Mouse (Mus musculus) fat pad, adult 2 months (tissue): ENCODE data around the gene Gas7.

Experiments used
- DNase-seq: peaks from one replicate; pipeline ENCODE4 v3.0.0-alpha.2; 2011; ENCODE audit warnings: low read depth, low spot score; ENCODE audit errors: extremely low read depth

The Gas7 gene

DNA sequence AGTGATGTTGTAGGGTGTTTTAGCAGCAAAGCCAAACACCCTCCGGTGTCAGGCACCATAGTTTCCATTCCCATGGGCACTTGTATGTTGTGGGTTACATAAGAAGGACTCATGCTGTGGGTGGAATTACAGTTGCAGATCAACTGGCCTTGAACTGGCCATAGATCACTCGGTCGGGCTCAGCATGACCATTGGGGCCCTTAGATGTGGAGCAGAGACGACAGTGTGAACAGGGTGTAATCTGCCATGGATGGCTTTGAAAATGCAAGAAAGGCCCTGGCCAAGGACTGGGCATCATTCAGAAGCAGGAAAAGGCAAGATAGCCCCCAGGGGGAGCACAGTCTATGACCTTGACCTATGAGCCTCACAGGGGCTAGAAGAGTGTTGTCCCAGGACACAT lies 112.8 kb downstream of the Gas7 start:
- no peak for DNase-seq

DNA sequence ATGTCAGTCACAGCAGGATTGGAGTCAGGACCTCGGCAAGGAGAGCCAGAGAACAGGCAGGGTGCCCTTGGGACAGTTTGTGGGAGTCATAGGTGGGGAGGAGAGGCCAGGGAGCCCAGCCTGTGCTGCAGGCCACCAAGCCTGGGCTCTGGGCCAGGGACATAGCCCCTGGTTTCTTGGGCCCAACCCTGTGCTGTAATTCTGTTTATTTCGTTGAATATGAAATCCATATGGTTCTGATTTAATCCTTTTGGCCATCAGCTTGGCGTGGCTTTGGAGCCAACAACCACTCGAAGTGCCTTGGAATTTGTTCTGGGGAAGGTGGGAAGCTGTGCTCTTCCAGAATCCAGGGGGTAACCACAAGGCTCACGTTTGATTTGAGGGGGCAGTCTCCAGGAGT lies 113.6 kb downstream of the Gas7 start:
- DNase-seq = no peak

DNA sequence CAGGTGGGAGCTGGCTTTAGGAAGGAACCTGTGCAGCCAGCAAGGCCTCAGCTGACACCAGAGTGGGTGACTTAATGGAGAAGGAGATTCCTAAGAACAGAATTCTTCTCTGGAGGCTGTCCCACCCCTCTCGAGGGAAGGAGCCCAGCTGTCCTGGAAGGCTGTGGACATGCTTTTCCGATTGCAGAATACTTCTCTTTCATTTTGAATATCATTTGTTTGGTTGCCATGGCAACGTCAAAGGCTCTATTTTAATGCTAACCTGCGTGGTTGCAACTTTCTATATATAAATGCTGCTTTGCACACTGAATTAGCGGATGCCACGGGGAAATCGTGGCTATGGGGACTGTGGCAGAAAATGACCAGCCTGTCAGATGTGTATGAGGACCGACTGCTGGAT lies 115.7 kb downstream of the Gas7 start:
- DNase-seq = no peak

DNA sequence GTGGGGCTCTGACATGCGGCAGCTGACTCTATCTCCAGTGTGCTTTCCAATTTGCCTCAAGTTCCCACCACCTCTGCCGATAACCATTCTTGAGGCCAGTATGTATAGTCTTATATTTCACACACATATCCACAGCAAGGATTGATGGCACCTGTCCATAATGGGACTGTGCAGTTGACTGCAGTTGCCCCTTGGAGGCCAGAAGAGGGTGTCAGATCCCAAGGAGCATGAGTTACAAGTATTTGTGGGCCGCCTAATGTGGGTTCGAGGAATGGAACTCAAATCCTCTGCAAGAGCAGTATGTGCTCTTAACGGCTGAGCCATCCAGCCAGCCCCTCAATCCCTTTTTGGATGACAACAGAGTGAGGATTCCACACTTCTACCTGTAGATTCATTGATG lies 119.1 kb downstream of the Gas7 start:
- no peak for DNase-seq

DNA sequence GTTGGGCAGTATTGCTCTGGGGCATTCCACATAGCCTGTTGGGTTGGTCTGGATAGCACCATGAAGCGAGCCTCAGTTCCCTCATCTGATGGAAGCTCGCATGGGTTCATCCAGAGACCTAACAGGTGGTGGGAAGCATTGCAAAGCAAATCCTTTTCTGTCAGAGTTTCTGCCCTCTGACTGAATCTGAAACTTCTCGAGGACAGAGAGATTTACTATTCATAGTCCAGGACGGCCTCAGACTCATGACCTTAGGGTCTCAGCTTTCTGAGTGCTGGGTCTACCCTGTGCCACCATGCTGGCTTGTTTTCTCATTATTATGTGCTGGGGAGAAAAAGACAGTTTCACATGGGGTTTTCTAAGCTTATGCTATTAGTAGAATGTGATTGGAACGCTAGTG lies 122.2 kb downstream of the Gas7 start:
- DNase-seq = no peak

DNA sequence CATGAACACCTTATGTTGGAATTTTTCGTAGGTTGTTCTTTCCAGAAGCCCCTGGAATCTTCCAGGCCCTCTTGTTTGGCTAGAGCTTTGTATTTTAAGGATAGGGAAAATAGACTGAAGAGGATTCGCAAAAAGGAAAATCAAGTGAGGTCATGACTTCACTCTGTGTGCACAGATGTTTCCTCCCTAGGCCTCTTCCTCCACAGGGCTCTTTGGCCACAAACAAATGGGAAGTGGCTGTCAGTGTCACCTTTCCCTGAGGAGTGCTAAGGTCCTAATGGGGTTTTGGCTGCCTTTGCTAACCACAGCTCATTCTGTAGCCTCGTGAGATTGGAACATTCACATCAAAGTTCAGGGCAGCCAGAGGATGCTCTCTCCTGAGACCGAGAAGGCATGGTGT lies 122.8 kb downstream of the Gas7 start:
- no peak for DNase-seq

DNA sequence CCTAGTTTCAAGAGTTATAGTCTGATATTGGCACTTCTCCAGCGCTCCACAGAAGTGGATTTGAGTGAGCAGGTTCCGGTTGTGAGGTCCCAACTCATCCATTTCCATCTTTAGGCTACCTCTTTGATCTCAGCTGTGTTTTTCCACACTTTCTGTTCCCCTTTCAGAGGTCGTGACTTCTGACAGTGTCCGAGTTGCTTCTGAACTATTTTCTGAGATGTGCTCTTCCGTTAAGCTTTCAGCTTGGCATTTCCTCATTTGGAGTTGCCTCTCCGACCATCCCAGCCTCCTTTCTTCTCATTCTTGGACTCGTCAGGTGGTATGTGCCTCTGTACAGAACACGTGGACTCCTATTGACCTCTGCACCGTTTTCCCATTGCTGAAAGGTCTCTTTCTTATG lies 123.9 kb downstream of the Gas7 start:
- no peak for DNase-seq

DNA sequence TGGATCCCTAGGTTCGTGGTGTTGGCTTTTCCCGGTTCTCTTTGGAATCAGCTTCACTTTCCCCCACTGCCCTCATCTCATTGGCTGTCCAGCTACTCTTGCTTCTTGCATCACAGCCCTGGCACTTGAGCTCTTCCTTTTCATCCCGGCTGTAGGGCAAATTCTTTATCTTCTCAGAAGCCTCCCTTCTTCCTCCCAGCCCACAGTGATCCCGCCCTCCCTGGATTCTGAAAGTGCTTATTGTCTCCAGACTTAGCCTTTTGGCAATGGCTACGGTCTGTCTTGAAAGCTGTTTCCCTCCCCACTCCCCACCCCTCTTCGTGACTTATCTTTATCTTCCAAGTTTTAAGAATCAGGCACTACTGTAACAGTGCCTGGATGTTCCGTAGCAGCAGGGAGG lies 126.3 kb downstream of the Gas7 start:
- peak; percentile 57 for DNase-seq

DNA sequence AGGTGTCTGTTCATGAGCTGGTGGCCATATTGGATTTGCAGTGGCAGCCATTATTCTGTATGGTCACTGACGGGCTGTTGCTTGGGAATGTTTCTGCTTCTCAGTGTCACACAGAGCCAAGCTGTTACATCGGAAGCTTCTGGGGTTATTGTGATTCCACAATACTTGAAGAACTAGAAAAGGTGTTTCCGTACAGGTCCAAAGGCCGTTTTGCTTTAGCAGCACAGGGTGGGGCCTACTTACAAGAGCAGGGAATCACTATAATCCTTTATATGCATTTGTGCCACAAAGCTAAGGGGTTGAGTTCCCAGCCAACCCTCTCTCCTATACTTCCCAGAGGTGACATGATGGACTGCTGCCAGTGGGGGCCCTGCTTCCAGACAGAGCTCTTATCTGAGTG lies 127.3 kb downstream of the Gas7 start:
- DNase-seq = no peak

DNA sequence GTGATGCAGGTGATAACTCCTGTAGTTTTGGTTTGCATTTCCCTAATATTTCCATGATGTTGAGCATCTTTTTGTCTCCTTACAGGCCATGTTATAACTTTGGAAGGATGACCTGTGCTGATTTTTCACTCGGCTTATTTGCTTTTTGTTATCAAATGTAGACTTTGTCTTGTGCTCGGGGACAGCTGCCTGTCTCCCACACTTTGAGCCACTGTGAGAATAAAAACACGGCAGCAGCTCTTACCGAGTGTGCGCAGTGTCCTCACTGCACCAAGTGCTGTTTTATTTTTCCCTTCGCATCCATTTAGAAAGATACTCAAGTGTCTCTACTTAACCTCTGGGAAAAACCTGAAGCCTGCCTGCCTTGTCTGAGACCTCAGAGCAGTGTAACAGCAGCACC lies 129.8 kb downstream of the Gas7 start:
- DNase-seq = no peak

DNA sequence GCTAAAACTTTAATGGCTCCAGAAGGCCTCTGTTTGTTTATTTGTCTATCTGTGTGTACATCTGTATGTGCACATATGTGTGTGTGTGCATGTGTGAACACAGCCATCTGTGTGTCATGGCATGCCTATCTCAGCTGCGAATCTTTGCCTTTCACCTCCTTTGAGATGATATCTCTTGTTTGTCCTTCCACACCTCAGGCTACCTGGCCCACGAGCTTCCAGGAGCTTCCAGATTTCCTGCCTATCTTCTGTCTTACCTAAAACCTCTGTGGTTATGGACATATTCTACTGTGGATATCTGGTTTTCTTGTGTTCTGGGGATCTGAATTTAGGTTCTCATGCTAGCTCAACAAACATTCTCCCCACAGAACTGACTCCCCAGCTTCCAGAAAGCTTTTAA lies 130.4 kb downstream of the Gas7 start:
- DNase-seq = peak; percentile 50

DNA sequence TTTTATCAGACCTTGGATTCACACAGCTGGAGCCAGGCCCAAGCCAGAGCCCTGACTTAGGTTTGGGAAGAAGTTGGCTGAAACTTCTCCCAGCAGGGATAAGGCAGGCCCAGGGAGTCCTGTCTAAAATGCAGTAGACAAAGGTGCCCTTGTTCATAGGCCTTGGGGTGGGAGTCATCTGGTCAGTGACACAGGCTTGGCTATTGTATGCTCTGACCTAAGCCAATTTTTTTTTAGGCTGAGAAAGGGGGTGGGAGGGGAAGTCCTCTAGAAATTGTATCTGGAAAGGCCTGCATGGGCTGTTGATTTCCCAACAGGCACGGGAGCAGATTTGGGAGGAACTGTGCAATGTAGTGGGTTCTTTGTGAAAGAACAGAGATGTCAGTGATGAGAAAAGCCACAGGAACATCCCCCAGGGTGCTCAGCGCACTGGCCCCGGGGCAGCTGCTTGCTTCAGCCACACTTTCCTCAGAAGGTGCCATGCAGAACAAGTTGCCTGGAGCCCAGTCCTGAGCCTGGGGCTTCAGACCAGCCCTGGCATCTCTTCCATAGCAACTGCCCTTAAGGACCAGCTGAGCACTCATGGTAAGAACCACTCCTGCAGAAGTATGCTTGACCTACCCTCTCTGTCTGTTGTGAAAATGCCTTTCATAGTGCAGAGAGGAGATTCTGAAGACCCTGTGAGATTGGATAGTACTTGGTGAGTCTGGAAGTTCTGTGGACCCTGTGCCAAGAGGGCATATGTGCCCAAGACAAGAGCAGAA lies 131.2 kb downstream of the Gas7 start:
- DNase-seq = peak; percentile 72

DNA sequence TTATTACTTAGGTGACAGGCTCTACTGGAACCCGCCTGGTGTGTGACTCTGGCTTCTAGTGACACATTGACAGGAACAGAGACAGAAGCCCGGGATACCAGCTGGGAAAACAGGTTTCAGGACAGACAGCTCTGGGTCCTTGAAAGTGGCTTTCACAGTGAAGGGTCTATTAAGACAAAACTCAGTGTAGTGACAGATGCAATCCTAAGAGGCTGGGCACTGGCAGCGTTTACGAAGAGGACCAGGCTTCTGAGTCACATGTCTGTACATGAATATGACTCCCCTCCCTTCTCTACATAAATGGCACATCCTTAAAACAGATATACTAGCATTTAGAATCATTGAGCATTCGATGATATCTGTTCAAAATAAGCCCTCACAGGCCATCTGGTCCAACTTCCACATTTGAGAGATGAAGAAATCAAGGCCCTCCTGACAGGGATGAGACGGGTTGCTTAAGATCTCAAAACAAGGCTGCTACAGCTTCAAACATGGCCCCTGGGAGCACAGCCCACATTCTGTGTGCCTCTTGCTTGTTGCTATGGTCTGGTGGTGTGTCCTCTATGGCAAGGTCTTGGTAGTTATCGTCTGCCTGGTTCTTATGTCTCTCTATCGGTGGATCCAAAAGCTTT lies 133.1 kb downstream of the Gas7 start:
- no peak for DNase-seq

DNA sequence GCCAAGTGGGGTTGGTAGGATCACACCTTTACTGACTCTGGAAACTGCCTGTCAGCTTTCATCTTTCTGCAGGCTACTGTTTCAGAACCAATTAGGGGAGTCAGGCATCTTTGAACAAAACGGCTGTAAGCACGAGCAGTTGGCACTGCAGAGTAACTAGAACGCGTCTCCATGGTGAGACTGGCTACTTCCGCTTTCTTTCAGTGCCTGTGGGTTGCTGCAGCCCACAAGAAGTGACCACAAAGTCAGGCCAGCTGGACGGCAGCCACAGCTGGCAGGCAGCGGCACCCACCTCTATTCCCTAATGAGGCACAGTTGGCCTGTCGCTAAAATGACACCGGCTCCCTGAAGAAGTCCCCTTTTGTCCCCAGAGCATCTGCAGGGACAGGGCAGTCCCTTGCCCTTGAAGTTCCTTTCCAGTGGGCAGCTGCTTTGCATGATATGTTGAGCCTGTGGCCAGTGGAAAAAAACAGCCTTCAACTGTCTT lies 133.6 kb downstream of the Gas7 start:
- DNase-seq = no peak

DNA sequence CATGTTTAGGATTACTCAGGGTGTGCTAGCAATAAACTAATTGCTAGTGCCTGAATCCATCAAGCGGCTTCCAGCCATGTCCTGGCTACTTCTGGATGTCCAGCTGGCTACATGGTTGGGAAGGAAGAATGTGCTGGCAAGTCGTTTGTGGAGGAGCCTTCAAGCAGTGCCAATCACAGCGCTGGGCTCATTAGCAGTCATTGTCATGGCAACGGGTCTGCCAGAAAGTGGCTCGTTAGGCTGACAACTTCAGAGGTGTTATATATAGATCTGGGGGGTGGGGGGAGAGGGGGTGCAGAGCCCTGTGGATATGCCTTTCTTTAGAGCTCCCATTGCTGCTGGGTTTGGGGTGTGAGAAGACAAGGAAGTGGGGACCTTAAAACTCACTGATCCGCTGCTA lies 141.0 kb downstream of the Gas7 start:
- DNase-seq = no peak

DNA sequence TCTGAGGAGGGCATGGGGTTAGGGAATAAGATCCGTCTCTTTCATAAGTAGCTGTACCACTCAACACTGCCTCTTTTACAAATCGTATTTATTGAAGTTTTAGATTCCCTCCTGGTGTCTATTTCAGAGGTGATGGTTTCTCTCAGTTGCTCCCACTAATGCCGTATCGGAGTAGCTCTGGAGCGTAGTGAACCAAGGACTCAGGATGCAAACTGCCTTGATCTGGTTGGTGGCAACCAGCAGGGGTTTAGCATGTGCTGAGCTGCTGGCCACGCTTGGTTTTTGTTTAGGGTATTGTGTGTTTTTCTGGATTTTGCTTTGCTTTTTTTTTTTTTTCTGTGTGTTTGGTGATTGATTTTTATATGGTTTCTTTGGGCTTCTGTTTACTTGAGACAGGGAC lies 141.6 kb downstream of the Gas7 start:
- no peak for DNase-seq

DNA sequence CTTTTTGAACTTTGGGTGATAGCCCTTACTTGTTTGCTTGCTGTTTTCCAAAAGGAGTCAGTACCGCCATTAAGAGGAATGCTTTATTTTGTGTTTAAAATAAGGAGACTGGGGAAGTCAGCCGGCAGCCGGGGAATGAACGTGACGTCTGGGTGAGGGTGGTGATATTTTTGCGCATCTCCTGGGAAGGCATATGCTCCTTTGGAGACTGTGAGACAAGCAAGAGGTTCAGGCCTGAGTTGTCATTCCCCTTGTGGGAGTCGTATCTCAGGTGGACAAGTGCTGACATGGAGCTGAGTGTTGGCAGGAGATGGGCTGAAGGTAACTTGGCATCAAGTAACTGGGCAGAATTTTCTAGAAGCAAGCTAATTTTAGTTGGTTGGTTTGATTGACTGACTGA lies 142.2 kb downstream of the Gas7 start:
- DNase-seq = no peak

DNA sequence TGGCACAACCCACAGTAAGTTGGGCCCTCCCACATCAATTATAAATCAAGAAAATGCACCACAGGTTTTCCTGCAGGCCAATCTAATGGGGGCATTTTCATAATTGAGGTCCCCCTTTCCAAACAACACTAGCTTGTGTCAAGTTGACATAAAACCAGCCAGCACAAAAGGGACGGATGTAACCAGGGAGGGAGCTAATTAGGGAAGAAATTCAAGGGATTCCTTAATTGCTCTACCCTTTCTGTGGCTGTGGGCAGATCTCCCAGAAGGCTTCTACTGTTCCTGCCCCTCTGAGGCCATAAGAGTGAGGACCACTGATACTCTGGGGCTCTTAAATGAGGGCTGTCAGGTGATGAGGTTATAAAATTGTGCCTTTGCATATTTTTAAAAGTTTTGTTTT lies 143.9 kb downstream of the Gas7 start:
- DNase-seq = no peak

DNA sequence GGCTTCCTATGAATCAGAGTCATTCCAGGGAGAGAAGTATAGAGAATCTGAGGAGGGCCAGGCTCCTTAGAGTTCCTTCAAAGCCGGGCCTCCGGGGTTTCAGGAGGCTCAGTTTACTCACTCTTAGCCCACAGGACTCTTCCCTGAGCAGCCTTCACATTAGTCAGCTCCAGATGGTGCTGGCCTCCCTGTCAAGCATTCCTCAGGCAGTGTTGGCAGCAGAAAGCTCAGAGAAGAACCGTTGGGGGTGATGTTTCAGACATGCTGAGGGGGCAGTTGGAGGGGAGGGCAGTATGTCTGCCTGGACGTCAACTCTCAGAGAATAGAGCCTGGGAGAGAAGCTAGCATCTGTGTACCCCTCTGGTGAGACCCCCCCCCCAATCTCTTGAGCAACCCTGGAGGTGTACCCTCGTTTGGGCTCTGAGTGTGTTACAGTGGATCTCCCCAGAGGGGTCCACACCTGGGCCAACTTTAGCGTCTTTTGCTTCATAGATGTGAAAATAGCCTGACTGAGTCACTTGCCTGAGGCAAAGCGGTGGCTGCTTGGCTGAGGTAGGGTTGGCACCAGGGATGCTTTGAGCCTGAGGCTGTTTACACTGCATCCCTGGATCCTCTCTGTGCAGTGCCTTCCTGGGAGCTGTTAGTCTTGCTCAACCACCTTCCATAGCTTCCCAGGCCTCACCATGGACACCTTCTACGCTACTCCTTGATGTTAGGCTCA lies 145.6 kb downstream of the Gas7 start:
- peak; percentile 68 for DNase-seq

DNA sequence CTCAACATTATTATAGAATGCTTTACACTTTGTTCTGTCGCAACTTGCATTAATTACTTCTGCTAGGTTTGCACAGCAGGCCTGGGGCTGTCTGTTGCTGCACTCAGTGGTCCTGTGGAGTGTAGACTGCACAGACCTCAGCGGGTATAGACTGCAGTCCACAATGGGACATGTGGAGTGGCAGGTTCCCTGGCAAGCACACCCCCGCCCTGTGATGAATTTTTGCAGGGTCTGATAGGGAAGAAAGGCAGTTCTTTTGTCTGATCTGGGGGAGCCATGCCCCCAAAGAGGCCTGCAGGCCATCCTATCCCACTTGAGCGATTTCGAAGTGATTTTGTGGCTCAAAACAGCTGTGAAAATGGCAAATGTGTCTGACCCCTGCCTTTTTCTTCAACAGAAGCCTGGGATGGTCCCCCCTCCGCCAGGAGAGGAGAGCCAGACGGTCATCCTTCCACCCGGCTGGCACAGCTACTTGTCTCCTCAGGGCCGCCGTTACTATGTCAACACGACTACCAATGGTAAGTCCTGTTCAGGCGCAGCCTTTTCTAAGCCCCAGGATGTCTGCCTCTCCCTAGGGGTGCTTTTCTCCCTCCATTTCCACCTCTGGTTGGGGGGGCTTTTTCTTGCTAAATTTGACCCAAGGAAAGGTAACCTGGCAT lies 147.6 kb downstream of the Gas7 start:
- no peak for DNase-seq

DNA sequence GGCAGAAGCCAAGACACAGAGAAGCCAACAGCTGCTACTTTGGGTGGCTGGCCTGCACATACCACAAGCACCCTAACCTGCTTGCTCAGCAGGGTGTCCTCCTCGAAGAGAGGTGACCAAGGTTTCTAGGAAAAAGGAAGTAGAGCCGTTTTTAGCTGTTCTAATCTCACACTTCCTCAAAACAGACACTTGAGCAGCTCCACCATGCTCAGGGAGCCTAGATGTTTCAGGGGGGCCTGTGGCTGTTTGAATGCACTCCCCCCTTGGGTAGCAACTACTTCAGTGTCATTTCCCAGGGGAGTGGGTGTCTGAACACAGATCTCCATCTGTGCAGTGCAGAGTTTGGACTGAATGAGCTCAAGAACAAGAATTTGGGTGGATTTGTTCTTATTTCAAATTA lies 149.2 kb downstream of the Gas7 start:
- no peak for DNase-seq
